Mouse (Mus musculus) spleen, adult 18-20 months (tissue): ENCODE results near the gene Dazap1.

Source experiments
- DNase-seq, 2 experiments: peaks; one replicate each; pipeline ENCODE4 v3.0.0; 2022; ENCODE audit warnings: mixed read lengths in 2 of 2

Gene Dazap1

GRCm38 (mm10) chr10:80300672-80301181 lies 39.4 kb downstream of the Dazap1 start:
- no peak for DNase-seq

GRCm38 (mm10) chr10:80301256-80302081 lies 40.2 kb downstream of the Dazap1 start:
- no peak for DNase-seq

- DNase-seq, result no peak
Measured at GRCm38 (mm10) chr10:80302082-80302355, 40.7 kb downstream of the Dazap1 start.

- DNase-seq, result no peak
Measured at GRCm38 (mm10) chr10:80302471-80302881, 41.2 kb downstream of the Dazap1 start.

GRCm38 (mm10) chr10:80304458-80304857 lies 43.2 kb downstream of the Dazap1 start:
- DNase-seq, result no peak

GRCm38 (mm10) chr10:80304862-80305261 lies 43.6 kb downstream of the Dazap1 start:
- DNase-seq, result peak; percentile 47 to 58

- no peak for DNase-seq
Measured at GRCm38 (mm10) chr10:80311560-80311959, 50.3 kb downstream of the Dazap1 start.

GRCm38 (mm10) chr10:80312586-80313504 lies 51.6 kb downstream of the Dazap1 start:
- no peak for DNase-seq

GRCm38 (mm10) chr10:80313627-80314201 lies 52.4 kb downstream of the Dazap1 start:
- DNase-seq, result peak; percentile 52 to 66

GRCm38 (mm10) chr10:80314494-80315001 lies 53.3 kb downstream of the Dazap1 start:
- DNase-seq, result no peak

- DNase-seq, result no peak
Measured at GRCm38 (mm10) chr10:80315315-80315714, 54.0 kb downstream of the Dazap1 start.

GRCm38 (mm10) chr10:80316359-80316781 lies 55.1 kb downstream of the Dazap1 start:
- no peak for DNase-seq

GRCm38 (mm10) chr10:80317011-80317410 lies 55.7 kb downstream of the Dazap1 start:
- no peak for DNase-seq

GRCm38 (mm10) chr10:80320340-80320760 lies 59.1 kb downstream of the Dazap1 start, which contains the start of gene 2310011J03Rik:
TSS of gene 2310011J03Rik (minus strand) at chr10:80320537.
- peak; percentile 80 to 87 for DNase-seq

- DNase-seq, result no peak
Measured at GRCm38 (mm10) chr10:80321014-80321669, 59.9 kb downstream of the Dazap1 start.

- no peak for DNase-seq
Measured at GRCm38 (mm10) chr10:80321670-80322581, 60.6 kb downstream of the Dazap1 start.

- DNase-seq, result peak in 1 of 2 experiments; percentile 44
Measured at GRCm38 (mm10) chr10:80322811-80323211, 61.5 kb downstream of the Dazap1 start.

- peak; percentile 66 to 82 for DNase-seq
Measured at GRCm38 (mm10) chr10:80323261-80324119, 62.2 kb downstream of the Dazap1 start.

- no peak for DNase-seq
Measured at GRCm38 (mm10) chr10:80324120-80325037, 63.1 kb downstream of the Dazap1 start.
